Mouse (Mus musculus): Measurements from ENCODE around the gene Olfr745.

Gene Olfr745

GRCm38 (mm10) chr14:50639088-50639487, at the start of gene Olfr745:
Gene Olfr745 (plus strand): TSS chr14:50639388.
- no peak for DNase-seq (ENCODE audit: low spot score in 2 of 2)

GRCm38 (mm10) chr14:50614579-50614978, 24.6 kb upstream of the Olfr745 start, which contains the start of gene Olfr744:
Gene Olfr744 (plus strand): TSS chr14:50614879.
- no peak for DNase-seq (ENCODE audit: low spot score in 2 of 2)

- no peak for DNase-seq (ENCODE audit: low spot score in 2 of 2)
Measured at GRCm38 (mm10) chr14:50646783-50647182, 7.6 kb downstream of the Olfr745 start, which contains the start of gene Olfr746. Gene Olfr746 (plus strand): TSS chr14:50647083.

GRCm38 (mm10) chr14:50693106-50693505, 53.9 kb downstream of the Olfr745 start, which contains the start of gene Olfr747:
Gene Olfr747 (minus strand): TSS chr14:50693206.
- no peak for DNase-seq (ENCODE audit: low spot score in 2 of 2)

All from right cerebral cortex, postnatal 36 days (tissue).